ENCODE assay signal across 9 mouse cellular contexts in the genomic region with DNA sequence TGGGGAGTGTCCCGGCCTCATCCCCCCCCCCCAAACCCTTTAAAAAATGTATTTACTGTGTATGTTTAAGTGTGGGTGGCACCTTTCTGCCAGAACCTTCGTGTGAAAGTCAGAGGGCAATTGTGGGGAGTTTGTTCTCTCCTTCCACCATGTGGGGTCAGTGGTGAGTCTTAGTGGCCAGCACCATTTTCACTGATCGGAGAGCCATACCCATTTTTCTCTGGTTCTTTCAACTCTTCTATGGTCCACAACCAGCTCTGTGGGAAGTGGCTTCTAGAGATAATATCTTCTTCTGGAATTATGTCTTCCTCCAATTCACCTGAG. TPM values are rescaled to one million over a fixed set of nuclear protein-coding genes. Genes with fewer than 3 reads are reported as not detected.
A peak's percentile ranks its signal among the peaks of the same experiment; 100 is the strongest.
DNase-seq lines count a peak whose midpoint lies in the region; ATAC-seq and TF ChIP-seq lines count a peak whose summit lies in the region.
"Had no signal": no experiment of that assay in that cellular context is flagged by ENCODE, and none has a peak within 500 bp of the region (broad histone marks: within the 10 kb centered on the region; RNA-seq: fewer than 3 reads in every experiment).

No protein-coding gene starts in this region.

- H3K27ac ChIP-seq in layer of hippocampus, adult 2 months: no peak overlapping the region
- H3K27ac ChIP-seq in lung, postnatal 0 days (ENCODE audit: low read length): no peak overlapping the region

- H3K4me1 ChIP-seq in lung, postnatal 0 days (ENCODE audit: insufficient read depth, low read depth, low read length): no peaks in the 10 kb centered on the region

- H3K4me2 ChIP-seq in lung, postnatal 0 days (replicated peaks; ENCODE audit: low read depth, low read length): no peak overlapping the region

- peak; percentile 67 for TF ChIP-seq CTCF in layer of hippocampus, adult 2 months (conservative IDR thresholded peaks at IDR 0.05)
- peak; percentile 72 for TF ChIP-seq CTCF in lung, postnatal 0 days (IDR thresholded peaks at IDR 0.05)

- no peaks in the 10 kb centered on the region for H3K27me3 ChIP-seq in lung, postnatal 0 days (replicated peaks; ENCODE audit: insufficient read depth, low read length)

- H3K36me3 ChIP-seq in lung, postnatal 0 days (ENCODE audit: insufficient read depth, low read length): no peaks in the 10 kb centered on the region

- H3K9me3 ChIP-seq in lung, postnatal 0 days (ENCODE audit: low read length): no peaks in the 10 kb centered on the region

- no peak overlapping the region for H3K4me3 ChIP-seq in layer of hippocampus, adult 2 months
- no peak overlapping the region for H3K4me3 ChIP-seq in lung, postnatal 0 days (ENCODE audit: low read depth, low read length)

- 16% methylated on average over 3 of the region's 3 CpGs for WGBS in lung, postnatal 0 days

- no peak for ATAC-seq in lung, postnatal 0 days

- no peak overlapping the region for H3K9ac ChIP-seq in lung, postnatal 0 days (replicated peaks; ENCODE audit: low read depth)

- peak; percentile 56 for DNase-seq in adrenal gland, postnatal 10 days
- no peak for DNase-seq in adrenal gland, postnatal 25 days
- no peak for DNase-seq in layer of hippocampus, adult 2 months (ENCODE audit: low spot score in 2 of 2)
- DNase-seq in layer of hippocampus, postnatal 25 days (ENCODE audit: extremely low spot score in 1 of 2, low spot score in 1 of 2): no peak
- DNase-seq in embryo, embryonic 11 days: peak; percentile 50
- peak; percentile 69 for DNase-seq in lung, postnatal 0 days (ENCODE audit: low spot score)
- no peak for DNase-seq in right cerebral cortex, postnatal 4 days
- DNase-seq in gastrocnemius, postnatal 25 days: no peak

- TF ChIP-seq EP300 in lung, postnatal 0 days (IDR thresholded peaks at IDR 0.05): no peak

RNA-seq across cellular contexts. Expression of a gene that starts 8.1 kb away (rescaled TPM):
- 100 to 1,000 TPM; 426 to 804 TPM for total RNA-seq in adrenal gland, postnatal 10 days (2021)
- 280 and 456 TPM in 2 replicates for total RNA-seq in adrenal gland, postnatal 25 days (2021)
- total RNA-seq in layer of hippocampus, adult 2 months (2021): under 1 TPM; 0.97 to 0.98 TPM
- total RNA-seq in layer of hippocampus, postnatal 25 days (2021): 1 to 10 TPM in 1 of 2 experiments, under 1 TPM in 1; 0.98 to 1.3 TPM
- 50.2 and 55.0 TPM in 2 replicates for polyA plus RNA-seq in lung, postnatal 0 days (2015; fragmentation: Nextera tagmentation; extraction: Ambion mirVana)
- total RNA-seq in gastrocnemius, postnatal 25 days (2021): 10 to 100 TPM in 1 of 2 experiments, 1 to 10 TPM in 1; 2.5 to 26.2 TPM

RNA-seq across cellular contexts. Expression of a gene that starts 25.9 kb away (rescaled TPM):
- under 1 TPM; 0.30 to 0.33 TPM for total RNA-seq in adrenal gland, postnatal 10 days (2021)
- total RNA-seq in adrenal gland, postnatal 25 days (2021): not detected in 2 replicates
- total RNA-seq in layer of hippocampus, adult 2 months (2021): not detected
- total RNA-seq in layer of hippocampus, postnatal 25 days (2021): not detected
- 0.50 and 0.73 TPM in 2 replicates for polyA plus RNA-seq in lung, postnatal 0 days (2015; fragmentation: Nextera tagmentation; extraction: Ambion mirVana)
- total RNA-seq in gastrocnemius, postnatal 25 days (2021): not detected
- polyA plus RNA-seq: C2C12 had no signal

RNA-seq across cellular contexts. Expression of a gene that starts 28.4 kb away (rescaled TPM):
- 10 to 100 TPM; 51.1 to 56.2 TPM for total RNA-seq in adrenal gland, postnatal 10 days (2021)
- total RNA-seq in adrenal gland, postnatal 25 days (2021): 81.0 and 96.4 TPM in 2 replicates
- 10 to 100 TPM; 24.0 to 24.8 TPM for total RNA-seq in layer of hippocampus, adult 2 months (2021)
- 10 to 100 TPM; 20.4 to 23.3 TPM for total RNA-seq in layer of hippocampus, postnatal 25 days (2021)
- polyA plus RNA-seq in lung, postnatal 0 days (2015; fragmentation: Nextera tagmentation; extraction: Ambion mirVana): 48.4 and 48.8 TPM in 2 replicates
- total RNA-seq in gastrocnemius, postnatal 25 days (2021): 10 to 100 TPM; 20.7 to 22.7 TPM

RNA-seq across cellular contexts. Expression of a gene that starts 29.4 kb away (rescaled TPM):
- 10 to 100 TPM; 39.2 to 56.6 TPM for total RNA-seq in adrenal gland, postnatal 10 days (2021)
- 51.9 and 64.8 TPM in 2 replicates for total RNA-seq in adrenal gland, postnatal 25 days (2021)
- total RNA-seq in layer of hippocampus, adult 2 months (2021): 1 to 10 TPM; 8.2 to 9.8 TPM
- 1 to 10 TPM; 5.9 to 7.4 TPM for total RNA-seq in layer of hippocampus, postnatal 25 days (2021)
- polyA plus RNA-seq in lung, postnatal 0 days (2015; fragmentation: Nextera tagmentation; extraction: Ambion mirVana): 46.4 and 58.9 TPM in 2 replicates
- total RNA-seq in gastrocnemius, postnatal 25 days (2021): 100 to 1,000 TPM; 132 to 134 TPM

RNA-seq across cellular contexts. Expression of a gene that starts 59.1 kb away (rescaled TPM):
- 1 to 10 TPM; 4.4 to 4.8 TPM for total RNA-seq in adrenal gland, postnatal 10 days (2021)
- total RNA-seq in adrenal gland, postnatal 25 days (2021): 1.1 and 1.7 TPM in 2 replicates
- total RNA-seq in layer of hippocampus, adult 2 months (2021): 1 to 10 TPM; 2.8 to 3.2 TPM
- 1 to 10 TPM; 3.3 to 3.5 TPM for total RNA-seq in layer of hippocampus, postnatal 25 days (2021)
- polyA plus RNA-seq in lung, postnatal 0 days (2015; fragmentation: Nextera tagmentation; extraction: Ambion mirVana): 4.8 and 5.4 TPM in 2 replicates
- total RNA-seq in gastrocnemius, postnatal 25 days (2021): under 1 TPM; 0.33 to 0.56 TPM
- polyA plus RNA-seq: C2C12 had no signal

Comparison
In these comparisons a context has a peak if more than half of its experiments do, and no peak if none do; other contexts are left out.
1. DNase-seq: peak in adrenal gland, postnatal 10 days (single experiment), embryo, embryonic 11 days (single experiment) and lung, postnatal 0 days (single experiment); none in adrenal gland, postnatal 25 days (single experiment), layer of hippocampus, adult 2 months (0 of 2), layer of hippocampus, postnatal 25 days (0 of 2), right cerebral cortex, postnatal 4 days (single experiment) and gastrocnemius, postnatal 25 days (single experiment).
2. RNA of a gene that starts 8.1 kb away (total RNA-seq): 426 to 804 TPM in adrenal gland, postnatal 10 days and 280 to 456 TPM in adrenal gland, postnatal 25 days; 2.5 to 26.2 TPM in gastrocnemius, postnatal 25 days, 0.98 to 1.3 TPM in layer of hippocampus, postnatal 25 days and 0.97 to 0.98 TPM in layer of hippocampus, adult 2 months; every median in the first group is over 10 times any median in the second.